ENCODE assay signal across 27 mouse cellular contexts in genomic region chr7:135484341-135484740, GRCm38 (mm10). TPM values are rescaled to one million over a fixed set of nuclear protein-coding genes. Genes with fewer than 3 reads are reported as not detected.
A peak's percentile ranks its signal among the peaks of the same experiment; 100 is the strongest.
DNase-seq lines count a peak whose midpoint lies in the region; ATAC-seq and TF ChIP-seq lines count a peak whose summit lies in the region.
"Had no signal": no experiment of that assay in that cellular context is flagged by ENCODE, and none has a peak within 500 bp of the region (broad histone marks: within the 10 kb centered on the region; RNA-seq: fewer than 3 reads in every experiment).

No protein-coding gene starts in this region.

- H3K4me3 ChIP-seq in forebrain, embryonic 10.5 days: no peak overlapping the region
- H3K4me3 ChIP-seq in forebrain, postnatal 0 days (ENCODE audit: low read depth, low read length): no peak overlapping the region
- H3K4me3 ChIP-seq in forebrain, embryonic 12.5 days (replicated peaks): no peak overlapping the region
- H3K4me3 ChIP-seq in forebrain, embryonic 15.5 days: no peak overlapping the region
- H3K4me3 ChIP-seq in heart, adult 2 months: no peak overlapping the region
- no peak overlapping the region for H3K4me3 ChIP-seq in midbrain, embryonic 11.5 days (ENCODE audit: low read depth, low read length)
- H3K4me3 ChIP-seq in midbrain, postnatal 0 days (ENCODE audit: low read depth, low read length): no peak overlapping the region

- H3K36me3 ChIP-seq in forebrain, embryonic 10.5 days (replicated peaks): no peaks in the 10 kb centered on the region
- H3K36me3 ChIP-seq in forebrain, postnatal 0 days (ENCODE audit: insufficient read depth): no peaks in the 10 kb centered on the region
- H3K36me3 ChIP-seq in forebrain, embryonic 12.5 days (replicated peaks): no peaks in the 10 kb centered on the region
- no peaks in the 10 kb centered on the region for H3K36me3 ChIP-seq in forebrain, embryonic 15.5 days
- no peaks in the 10 kb centered on the region for H3K36me3 ChIP-seq in heart, adult 2 months (ENCODE audit: control insufficient read depth, insufficient read depth, low read length)
- no peaks in the 10 kb centered on the region for H3K36me3 ChIP-seq in midbrain, embryonic 11.5 days (ENCODE audit: control insufficient read depth, insufficient read depth, low read length)
- no peaks in the 10 kb centered on the region for H3K36me3 ChIP-seq in midbrain, postnatal 0 days (ENCODE audit: insufficient read depth, low read length)
- H3K36me3 ChIP-seq: G1E had no signal

- 18% methylated on average over 11 of the region's 11 CpGs for WGBS in forebrain, embryonic 10.5 days
- 30% methylated on average over 11 of the region's 11 CpGs for WGBS in forebrain, postnatal 0 days
- WGBS in forebrain, embryonic 12.5 days: 22% methylated on average over 11 of the region's 11 CpGs
- 27% methylated on average over 11 of the region's 11 CpGs for WGBS in forebrain, embryonic 15.5 days
- WGBS in heart, adult 2 months: 50% methylated on average over 11 of the region's 11 CpGs
- WGBS in midbrain, embryonic 11.5 days: 15% methylated on average over 11 of the region's 11 CpGs
- WGBS in midbrain, postnatal 0 days: 36% methylated on average over 11 of the region's 11 CpGs

- peak overlapping the region; percentile 72 for H3K27ac ChIP-seq in forebrain, embryonic 10.5 days
- H3K27ac ChIP-seq in forebrain, postnatal 0 days (ENCODE audit: low read depth, low read length): no peak overlapping the region
- H3K27ac ChIP-seq in forebrain, embryonic 12.5 days: peak overlapping the region; percentile 50; the same call in 1 of the 2 replicates
- H3K27ac ChIP-seq in forebrain, embryonic 15.5 days (replicated peaks): no peak overlapping the region
- no peak overlapping the region for H3K27ac ChIP-seq in heart, adult 2 months
- H3K27ac ChIP-seq in midbrain, embryonic 11.5 days (ENCODE audit: low read depth, low read length): no peak overlapping the region
- H3K27ac ChIP-seq in midbrain, postnatal 0 days (ENCODE audit: low read depth, low read length): no peak overlapping the region

- H3K79me2 ChIP-seq in heart, adult 2 months (replicated peaks; ENCODE audit: control insufficient read depth, insufficient read depth, low read length): no peaks in the 10 kb centered on the region

- no peak for TF ChIP-seq CTCF in forebrain, postnatal 0 days (IDR thresholded peaks at IDR 0.05; ENCODE audit: low read depth)
- TF ChIP-seq CTCF in heart, adult 2 months (IDR thresholded peaks at IDR 0.05): no peak
- no peak for TF ChIP-seq CTCF in midbrain, postnatal 0 days (IDR thresholded peaks at IDR 0.05)

- no peaks in the 10 kb centered on the region for H3K9me3 ChIP-seq in forebrain, embryonic 10.5 days
- no peaks in the 10 kb centered on the region for H3K9me3 ChIP-seq in forebrain, postnatal 0 days (ENCODE audit: low read length)
- no peaks in the 10 kb centered on the region for H3K9me3 ChIP-seq in forebrain, embryonic 12.5 days
- no peaks in the 10 kb centered on the region for H3K9me3 ChIP-seq in forebrain, embryonic 15.5 days
- H3K9me3 ChIP-seq in midbrain, embryonic 11.5 days (ENCODE audit: control insufficient read depth, low read length): no peaks in the 10 kb centered on the region
- no peaks in the 10 kb centered on the region for H3K9me3 ChIP-seq in midbrain, postnatal 0 days (ENCODE audit: low read length)
- H3K9me3 ChIP-seq: G1E had no signal

- no peak overlapping the region for H3K9ac ChIP-seq in forebrain, postnatal 0 days
- H3K9ac ChIP-seq in forebrain, embryonic 12.5 days: no peak overlapping the region
- no peak overlapping the region for H3K9ac ChIP-seq in forebrain, embryonic 15.5 days (replicated peaks)
- H3K9ac ChIP-seq in heart, adult 2 months (ENCODE audit: low read depth, low read length): no peak overlapping the region
- H3K9ac ChIP-seq in midbrain, embryonic 11.5 days (ENCODE audit: low read length): no peak overlapping the region
- no peak overlapping the region for H3K9ac ChIP-seq in midbrain, postnatal 0 days (replicated peaks; ENCODE audit: low read length, poor library complexity, severe bottlenecking)

- ATAC-seq in forebrain, postnatal 0 days: no peak
- no peak for ATAC-seq in forebrain, embryonic 12.5 days (ENCODE audit: low FRiP score)
- ATAC-seq in forebrain, embryonic 15.5 days (replicated peaks): no peak
- no peak for ATAC-seq in midbrain, embryonic 11.5 days (ENCODE audit: low FRiP score)
- no peak for ATAC-seq in midbrain, postnatal 0 days (ENCODE audit: low FRiP score)
- ATAC-seq: activated CD4-positive, CD25-positive, alpha-beta regulatory T cell, adult 4 months; CD4-positive, CD25-positive, alpha-beta regulatory T cell, adult 4 months; Patski had no signal

- peaks cover 76% of the 10 kb centered on the region for H3K27me3 ChIP-seq in forebrain, embryonic 10.5 days (ENCODE audit: poor library complexity, severe bottlenecking)
- H3K27me3 ChIP-seq in forebrain, postnatal 0 days (ENCODE audit: insufficient read depth, low read length): no peaks in the 10 kb centered on the region
- H3K27me3 ChIP-seq in forebrain, embryonic 12.5 days: peaks cover 62% of the 10 kb centered on the region
- peaks cover 9% of the 10 kb centered on the region; the same call in 1 of the 2 replicates for H3K27me3 ChIP-seq in forebrain, embryonic 15.5 days
- no peaks in the 10 kb centered on the region; the same call in 1 of the 2 replicates for H3K27me3 ChIP-seq in heart, adult 2 months (ENCODE audit: control insufficient read depth, insufficient read depth, low read length)
- peaks cover 20% of the 10 kb centered on the region for H3K27me3 ChIP-seq in midbrain, embryonic 11.5 days (ENCODE audit: control insufficient read depth, insufficient read depth, low read length)
- peaks cover 11% of the 10 kb centered on the region for H3K27me3 ChIP-seq in midbrain, postnatal 0 days (ENCODE audit: insufficient read depth, low read length)
- H3K27me3 ChIP-seq: CH12.LX, Patski had no signal

- DNase-seq in forebrain, embryonic 10.5 days (ENCODE audit: extremely low spot score, low spot score): no peak
- DNase-seq in forebrain, postnatal 0 days: no peak
- DNase-seq in heart, adult 11 months: peak; percentile 50
- no peak for DNase-seq in heart, adult 2 months
- DNase-seq in midbrain, embryonic 11.5 days (ENCODE audit: low spot score, missing footprints): peak; percentile 77
- DNase-seq in midbrain, postnatal 0 days (ENCODE audit: low spot score): no peak
- DNase-seq: adrenal gland, adult 2 months; adrenal gland, adult 8-10 months; adrenal gland, postnatal 10 days; adrenal gland, postnatal 14 days; adrenal gland, postnatal 25 days; adrenal gland, postnatal 36 days; B cell, adult 2 months; cerebellum, adult 11 months; cerebellum, adult 11-12 months had no signal

- no peak for TF ChIP-seq POLR2A in heart, adult 2 months (IDR thresholded peaks at IDR 0.05; ENCODE audit: insufficient read depth, low read depth, low read length)

- no peak for TF ChIP-seq EP300 in heart, adult 2 months (IDR thresholded peaks at IDR 0.05; ENCODE audit: insufficient read depth, low read depth, low read length)

- H3K4me1 ChIP-seq in forebrain, embryonic 10.5 days: peaks cover 50% of the 10 kb centered on the region
- no peaks in the 10 kb centered on the region; the same call in 1 of the 2 replicates for H3K4me1 ChIP-seq in forebrain, postnatal 0 days (ENCODE audit: insufficient read depth)
- peaks cover 40% of the 10 kb centered on the region for H3K4me1 ChIP-seq in forebrain, embryonic 12.5 days
- peaks cover 26% of the 10 kb centered on the region for H3K4me1 ChIP-seq in forebrain, embryonic 15.5 days
- H3K4me1 ChIP-seq in heart, adult 2 months (ENCODE audit: control insufficient read depth, insufficient read depth, low read length): no peaks in the 10 kb centered on the region
- peaks cover 15% of the 10 kb centered on the region for H3K4me1 ChIP-seq in midbrain, embryonic 11.5 days (ENCODE audit: control insufficient read depth, insufficient read depth, low read length)
- H3K4me1 ChIP-seq in midbrain, postnatal 0 days (ENCODE audit: insufficient read depth, low read length): 0 out of 2 replicates have a peak, but pooled peaks cover 2% of the 10 kb centered on the region

- no peak overlapping the region for H3K4me2 ChIP-seq in forebrain, postnatal 0 days (ENCODE audit: low read depth)
- no peak overlapping the region for H3K4me2 ChIP-seq in forebrain, embryonic 12.5 days
- no peak overlapping the region for H3K4me2 ChIP-seq in forebrain, embryonic 15.5 days (replicated peaks)
- no peak overlapping the region for H3K4me2 ChIP-seq in midbrain, embryonic 11.5 days
- no peak overlapping the region for H3K4me2 ChIP-seq in midbrain, postnatal 0 days (ENCODE audit: low read depth, low read length, poor library complexity, severe bottlenecking)

- intact Hi-C loops in heart, adult 2 months (cut with DNase I): loop anchor here (10.0 kb wide), 2 partner anchors 1630 to 1680 kb away; no protein-coding TSS in a partner anchor

RNA-seq across cellular contexts. Expression of gene Clrn3, which starts 44.1 kb away (rescaled TPM):
- not detected in 2 replicates for polyA plus RNA-seq in forebrain, embryonic 10.5 days (2016; fragmentation: Nextera tagmentation; extraction: Ambion mirVana)
- 0.10 TPM in 1 of 2 replicates, not detected in the other for total RNA-seq in forebrain, postnatal 0 days (2014; rRNA removed)
- polyA plus RNA-seq in forebrain, postnatal 0 days (2015; fragmentation: Nextera tagmentation; extraction: Ambion mirVana): not detected in 2 replicates
- polyA plus RNA-seq in forebrain, embryonic 12.5 days (2016; fragmentation: Nextera tagmentation; extraction: Ambion mirVana): not detected in 2 replicates
- not detected in 2 replicates for polyA plus RNA-seq in forebrain, embryonic 15.5 days (2015; fragmentation: Nextera tagmentation; extraction: Ambion mirVana)
- total RNA-seq in heart, adult 2 months (2021): not detected
- polyA plus RNA-seq in heart, adult 2 months (2012; rRNA removed): not detected in 2 replicates
- not detected in 2 replicates for polyA plus RNA-seq in midbrain, embryonic 11.5 days (2014; fragmentation: Nextera tagmentation; extraction: Ambion mirVana)
- total RNA-seq in midbrain, postnatal 0 days (2014; rRNA removed): not detected in 2 replicates
- polyA plus RNA-seq in midbrain, postnatal 0 days (2015; fragmentation: Nextera tagmentation; extraction: Ambion mirVana): not detected in 2 replicates
- total RNA-seq: adrenal gland, adult 18-20 months; adrenal gland, adult 2 months; adrenal gland, adult 8-10 months; adrenal gland, postnatal 10 days; adrenal gland, postnatal 14 days; adrenal gland, postnatal 25 days; adrenal gland, postnatal 36 days; CH12.LX; ES-E14; MEL had no signal
- polyA plus RNA-seq: activated CD4-positive, CD25-positive, alpha-beta regulatory T cell, adult 4 months; adrenal gland, adult 2 months; brain, embryonic 14.5 days; C2C12; CD4-positive, CD25-positive, alpha-beta regulatory T cell, adult 4 months; G1E; Patski had no signal

RNA-seq across cellular contexts. Expression of gene Ptpre, which starts 52.9 kb away (rescaled TPM):
- 0.31 and 0.41 TPM in 2 replicates for polyA plus RNA-seq in forebrain, embryonic 10.5 days (2016; fragmentation: Nextera tagmentation; extraction: Ambion mirVana)
- 9.6 and 10.9 TPM in 2 replicates for total RNA-seq in forebrain, postnatal 0 days (2014; rRNA removed)
- polyA plus RNA-seq in forebrain, postnatal 0 days (2015; fragmentation: Nextera tagmentation; extraction: Ambion mirVana): 3.2 and 6.9 TPM in 2 replicates
- 1.1 and 1.3 TPM in 2 replicates for polyA plus RNA-seq in forebrain, embryonic 12.5 days (2016; fragmentation: Nextera tagmentation; extraction: Ambion mirVana)
- polyA plus RNA-seq in forebrain, embryonic 15.5 days (2015; fragmentation: Nextera tagmentation; extraction: Ambion mirVana): 3.1 and 3.4 TPM in 2 replicates
- total RNA-seq in heart, adult 2 months (2021): 1 to 10 TPM; 2.8 to 3.1 TPM
- polyA plus RNA-seq in heart, adult 2 months (2012; rRNA removed): 3.6 and 4.1 TPM in 2 replicates
- polyA plus RNA-seq in midbrain, embryonic 11.5 days (2014; fragmentation: Nextera tagmentation; extraction: Ambion mirVana): 0.48 and 0.53 TPM in 2 replicates
- total RNA-seq in midbrain, postnatal 0 days (2014; rRNA removed): 14.2 and 14.6 TPM in 2 replicates
- 7.2 and 9.2 TPM in 2 replicates for polyA plus RNA-seq in midbrain, postnatal 0 days (2015; fragmentation: Nextera tagmentation; extraction: Ambion mirVana)

Comparison
In these comparisons a context has a peak if more than half of its experiments do, and no peak if none do; other contexts are left out.
1. DNase-seq: peak in heart, adult 11 months (single experiment) and midbrain, embryonic 11.5 days (single experiment); none in forebrain, embryonic 10.5 days (single experiment), forebrain, postnatal 0 days (single experiment), heart, adult 2 months (0 of 2) and midbrain, postnatal 0 days (single experiment).
2. H3K27ac ChIP-seq: peak in forebrain, embryonic 10.5 days (single experiment) and forebrain, embryonic 12.5 days (single experiment); none in forebrain, postnatal 0 days (single experiment), forebrain, embryonic 15.5 days (single experiment), heart, adult 2 months (single experiment), midbrain, embryonic 11.5 days (single experiment) and midbrain, postnatal 0 days (single experiment).